Mouse (Mus musculus) spleen, embryonic (tissue): ENCODE results near the gene Tbx4.

ENCODE experiments used
- CTCF ChIA-PET: fragments of 350-600 bp; sonication (Branson Sonifier 250); formaldehyde crosslinking; loops from one replicate; lab custom pipeline; 2022; lab: Charles Lee

The Tbx4 gene

GRCm38 (mm10) chr11:85850233-85850632 lies 36.0 kb upstream of the Tbx4 start, which contains the start of gene Gm11444:
Gene Gm11444, minus strand, starts transcription at chr11:85850333.
- CTCF ChIA-PET: no interaction called here

- CTCF ChIA-PET: interaction anchor here (0.7 kb wide), 1 partner anchor 139 kb away, joined by 7 read pairs; no protein-coding TSS in a partner anchor
Observed at GRCm38 (mm10) chr11:85850758-85851157, 35.5 kb upstream of the Tbx4 start.

GRCm38 (mm10) chr11:85857997-85858698 lies 28.1 kb upstream of the Tbx4 start:
- CTCF ChIA-PET: no interaction called here

- CTCF ChIA-PET: no interaction called here
Observed at GRCm38 (mm10) chr11:85864363-85864762, 21.9 kb upstream of the Tbx4 start.

GRCm38 (mm10) chr11:85876059-85876788 lies 10.0 kb upstream of the Tbx4 start:
- CTCF ChIA-PET: no interaction called here

GRCm38 (mm10) chr11:85884498-85884897 lies 1.7 kb upstream of the Tbx4 start:
- CTCF ChIA-PET: no interaction called here

GRCm38 (mm10) chr11:85886429-85886785 lies 185 bp downstream of the Tbx4 start:
- CTCF ChIA-PET: no interaction called here

- CTCF ChIA-PET: no interaction called here
Observed at GRCm38 (mm10) chr11:85887273-85887672, 1.1 kb downstream of the Tbx4 start.

- CTCF ChIA-PET: no interaction called here
Observed at GRCm38 (mm10) chr11:85887801-85888450, 1.7 kb downstream of the Tbx4 start.

- CTCF ChIA-PET: no interaction called here
Observed at GRCm38 (mm10) chr11:85888451-85888961, 2.3 kb downstream of the Tbx4 start.

GRCm38 (mm10) chr11:85889056-85889729 lies 3.0 kb downstream of the Tbx4 start:
- CTCF ChIA-PET: no interaction called here

- CTCF ChIA-PET: interaction anchor here (0.7 kb wide), 1 partner anchor 337 kb away, joined by 3 read pairs; no protein-coding TSS in a partner anchor
Observed at GRCm38 (mm10) chr11:85889730-85890562, 3.7 kb downstream of the Tbx4 start.

- CTCF ChIA-PET: interaction anchor here (0.7 kb wide), 1 partner anchor 336 kb away, joined by 3 read pairs; no protein-coding TSS in a partner anchor
Observed at GRCm38 (mm10) chr11:85890563-85890845, 4.3 kb downstream of the Tbx4 start.

- CTCF ChIA-PET: interaction anchor here (0.5 to 0.7 kb wide), 2 partner anchors 336 to 1611 kb away, joined by 3 to 23 read pairs; no protein-coding TSS in a partner anchor
Observed at GRCm38 (mm10) chr11:85891010-85891691, 4.9 kb downstream of the Tbx4 start.

GRCm38 (mm10) chr11:85891692-85892040 lies 5.4 kb downstream of the Tbx4 start:
- CTCF ChIA-PET: interaction anchor here (0.5 kb wide), 1 partner anchor 1610 kb away, joined by 23 read pairs; no protein-coding TSS in a partner anchor

- CTCF ChIA-PET: no interaction called here
Observed at GRCm38 (mm10) chr11:85892771-85893170, 6.5 kb downstream of the Tbx4 start.

GRCm38 (mm10) chr11:85893400-85894135 lies 7.3 kb downstream of the Tbx4 start:
- CTCF ChIA-PET: no interaction called here

- CTCF ChIA-PET: no interaction called here
Observed at GRCm38 (mm10) chr11:85894136-85894530, 7.9 kb downstream of the Tbx4 start.

GRCm38 (mm10) chr11:85894731-85895545 lies 8.7 kb downstream of the Tbx4 start:
- CTCF ChIA-PET: no interaction called here
